Mouse (Mus musculus) liver, embryonic 14.5 days (tissue): ENCODE measurements around the gene Gnpnat1. TPM values are rescaled to one million over a fixed set of nuclear protein-coding genes. Genes with fewer than 3 reads are reported as not detected.

Experiments
- ATAC-seq: fragments of 200-750 bp; cut with Nextera tagmentation; 2 replicates; pipeline ENCODE4 v1.8.0; 2017; ENCODE audit warnings: moderate number of reproducible peaks, mild to moderate bottlenecking, moderate library complexity; ENCODE audit not compliant: insufficient read depth
- DNase-seq, 3 experiments: peaks; one replicate each; pipeline ENCODE4 v3.0.0-alpha.2; 2012 to 2013; ENCODE audit warnings: low read depth in 3 of 3, low spot score in 3 of 3
- H3K27ac ChIP-seq: fragments of 300-500 bp; sonication (generic); 2 replicates; pipeline ENCODE4 v1.5.1; 2014; ENCODE audit warnings: moderate library complexity, mild to moderate bottlenecking, control low read depth, inconsistent platforms
- H3K27me3 ChIP-seq: fragments of 300-500 bp; sonication (generic); 2 replicates; pipeline ENCODE4 v1.6.1; 2014; ENCODE audit warnings: mild to moderate bottlenecking, low read length, moderate library complexity; ENCODE audit not compliant: control insufficient read depth, insufficient read depth
- H3K36me3 ChIP-seq: fragments of 300-500 bp; sonication (generic); replicated peaks from 2 replicates; pipeline ENCODE4 v1.6.1; 2014; ENCODE audit warnings: low read depth; ENCODE audit not compliant: control insufficient read depth, insufficient read depth
- H3K4me1 ChIP-seq, 2 experiments: fragments of 200-500 bp in 1 of 2; fragments of 300-500 bp in 1 of 2; sonication (generic) in 1 of 2; replicated peaks; 2 replicates each; pipeline ENCODE4 v1.6.1; 2012 to 2014; ENCODE audit warnings: antibody characterized with exemption in 1 of 2, inconsistent platforms in 1 of 2, low read length in 1 of 2; ENCODE audit not compliant: control insufficient read depth in 2 of 2, insufficient read depth in 2 of 2
- H3K4me2 ChIP-seq: fragments of 300-500 bp; sonication (generic); 2 replicates; pipeline ENCODE4 v1.6.1; 2014; ENCODE audit warnings: low read depth, mild to moderate bottlenecking, control low read depth, moderate library complexity
- H3K4me3 ChIP-seq, 2 experiments: fragments of 200-500 bp in 1 of 2; fragments of 300-500 bp in 1 of 2; sonication (generic) in 1 of 2; 2 replicates each; pipeline ENCODE4 v1.5.1; 2012 to 2014; ENCODE audit warnings: low read depth in 2 of 2, low read length in 2 of 2, mild to moderate bottlenecking in 2 of 2, control low read depth in 1 of 2, inconsistent platforms in 1 of 2, moderate library complexity in 1 of 2; ENCODE audit not compliant: insufficient read depth in 1 of 2
- H3K9ac ChIP-seq: fragments of 300-500 bp; sonication (generic); replicated peaks from 2 replicates; pipeline ENCODE4 v1.6.1; 2014; ENCODE audit warnings: mild to moderate bottlenecking, control low read depth, moderate library complexity
- H3K9me3 ChIP-seq: fragments of 300-500 bp; sonication (generic); 2 replicates; pipeline ENCODE4 v1.6.1; 2016; ENCODE audit warnings: low read length, mixed read lengths; ENCODE audit not compliant: control insufficient read depth
- CTCF ChIP-seq: IDR thresholded peaks from 2 replicates; pipeline ENCODE4 v1.5.1; 2016; ENCODE audit warnings: antibody characterized with exemption, low read depth, control low read depth
- EP300 ChIP-seq: IDR thresholded peaks from 2 replicates; pipeline ENCODE4 v1.6.1; 2016; ENCODE audit warnings: antibody characterized with exemption, low read depth
- WGBS: fragments of 180-500 bp; shearing (Covaris S2); extraction: QIAGEN DNeasy Blood & Tissue Kit; methylation state at CpG from one replicate; pipeline ENCODE4 v1.1.7; 2014; ENCODE audit not compliant: insufficient replicate concordance; 5-methylcytosine and 5-hydroxymethylcytosine counted together
- polyA plus RNA-seq, 2 experiments: library from polyadenylated mRNA; depleted of rRNA in 1 of 2; stranded (reverse) in 1 of 2; unstranded in 1 of 2; fragments of >200 nt; fragmentation: Nextera tagmentation in 1 of 2; extraction: Ambion mirVana in 1 of 2; gene quantifications; 2 replicates each; pipeline versions ENCODE4 v1.2.1 to v1.2.3; 2012 to 2014

Gnpnat1 gene
- polyA plus RNA-seq, 2 experiments: 8.9 to 31.0 TPM

GRCm38 (mm10) chr14:45365196-45365587, 39.5 kb downstream of the Gnpnat1 start:
- WGBS: 76% methylated on average over 6 of the region's 6 CpGs
- no peak overlapping the region for H3K9ac ChIP-seq
- DNase-seq: no peak
- H3K9me3 ChIP-seq: no peaks in the 10 kb centered on the region
- ATAC-seq: no peak
- H3K4me1 ChIP-seq: peaks cover 0 to 4% of the 10 kb centered on the region in 2 experiments; a peak in 1 of 4 replicates
- H3K27ac ChIP-seq: no peak overlapping the region
- no peaks in the 10 kb centered on the region for H3K27me3 ChIP-seq
- no peak overlapping the region for H3K4me3 ChIP-seq
- no peak overlapping the region for H3K4me2 ChIP-seq
- TF ChIP-seq CTCF: no peak
- no peak for TF ChIP-seq EP300
- H3K36me3 ChIP-seq: peaks cover 7% of the 10 kb centered on the region

- H3K9me3 ChIP-seq: no peaks in the 10 kb centered on the region
- H3K9ac ChIP-seq: no peak overlapping the region
- 80% methylated on average over 16 of the region's 16 CpGs for WGBS
- no peak for DNase-seq
- no peak overlapping the region for H3K4me2 ChIP-seq
- TF ChIP-seq CTCF (no peak), EP300 (no peak)
- no peak overlapping the region for H3K27ac ChIP-seq
- no peaks in the 10 kb centered on the region for H3K27me3 ChIP-seq
- no peak overlapping the region for H3K4me3 ChIP-seq
- peaks cover 0 to 4% of the 10 kb centered on the region in 2 experiments; a peak in 1 of 4 replicates for H3K4me1 ChIP-seq
- H3K36me3 ChIP-seq: peaks cover 1% of the 10 kb centered on the region
- no peak for ATAC-seq
These were observed 40.2 kb downstream of the Gnpnat1 start for GRCm38 (mm10) chr14:45364211-45365195.

- H3K4me3 ChIP-seq: peak within 1 kb of the TSS; percentile 86 to 91
- WGBS: under 1% methylated on average over 69 of the region's 93 CpGs
- ATAC-seq (peak; percentile 99), DNase-seq (peak; percentile 81 to 86 (median 85))
- H3K9me3 ChIP-seq: no peaks in the 10 kb centered on the region
- 0 out of 4 replicates have a peak, but pooled peaks cover 0 to 3% of the 10 kb centered on the region in 2 experiments for H3K4me1 ChIP-seq
- peak within 1 kb of the TSS; percentile 90 for H3K9ac ChIP-seq
- H3K27me3 ChIP-seq: no peaks in the 10 kb centered on the region
- TF ChIP-seq EP300: no peak
- TF ChIP-seq CTCF: no peak
- H3K4me2 ChIP-seq: peak within 1 kb of the TSS; percentile 94
- peak within 1 kb of the TSS; percentile 39 for H3K27ac ChIP-seq
- H3K36me3 ChIP-seq: peaks cover 20% of the 10 kb centered on the region
These were observed 53.5 kb downstream of the Gnpnat1 start, which contains the start of gene Styx for GRCm38 (mm10) chr14:45350931-45351859. TSS of gene Styx (plus strand) at chr14:45351093.

GRCm38 (mm10) chr14:45329589-45330181, 75.0 kb downstream of the Gnpnat1 start, which contains the start of gene Psmc6:
TSS of gene Psmc6 (plus strand) at chr14:45329788.
- peak; percentile 87 to 92 (median 90) for DNase-seq
- WGBS: under 1% methylated on average over 44 of the region's 44 CpGs
- H3K4me1 ChIP-seq: peaks cover 16 to 20% of the 10 kb centered on the region in 2 experiments
- H3K4me3 ChIP-seq: peak within 1 kb of the TSS; percentile 91 to 97
- peaks cover 30% of the 10 kb centered on the region for H3K36me3 ChIP-seq
- peak within 1 kb of the TSS; percentile 98 for H3K9ac ChIP-seq
- peak within 1 kb of the TSS; percentile 95 for H3K27ac ChIP-seq
- H3K27me3 ChIP-seq: no peaks in the 10 kb centered on the region
- no peaks in the 10 kb centered on the region for H3K9me3 ChIP-seq
- no peak for TF ChIP-seq EP300
- peak; percentile 96 for TF ChIP-seq CTCF
- ATAC-seq: peak; percentile 94
- H3K4me2 ChIP-seq: peak within 1 kb of the TSS; percentile 77
